Mouse (Mus musculus) spleen, postnatal 14 days (tissue): ENCODE measurements at regions not wholly inside any gene's neighbourhood (a gene's known extent, or its start where the extent isn't known, plus 50 kb on each side); places are given as distances from the start of the nearest gene placed in this dataset.
"Not testable (repeated sequence)": the region's sequence is repeated elsewhere in the genome, so short reads cannot be mapped to it uniquely, and the experiment has no call there.

Experiments
- DNase-seq, 2 experiments: peaks; one replicate each; pipeline ENCODE4 v3.0.0; 2021 to 2022; ENCODE audit warnings: low spot score in 2 of 2

GRCm38 (mm10) chr4:7234537-7234936 lies 1004.3 kb downstream of the Car8 start:
- not testable (repeated sequence) for DNase-seq

GRCm38 (mm10) chr4:7228980-7229379 lies 1009.9 kb downstream of the Car8 start:
- DNase-seq, result no peak

GRCm38 (mm10) chr4:7222922-7223321 lies 1015.9 kb downstream of the Car8 start:
- no peak for DNase-seq

GRCm38 (mm10) chr4:7220426-7220825 lies 1018.4 kb downstream of the Car8 start:
- no peak for DNase-seq

GRCm38 (mm10) chr4:7215048-7216030 lies 1023.5 kb downstream of the Car8 start:
- DNase-seq, result no peak

- no peak for DNase-seq
Measured at GRCm38 (mm10) chr4:7206987-7207386, 1031.9 kb downstream of the Car8 start.

- no peak for DNase-seq
Measured at GRCm38 (mm10) chr4:7201816-7202215, 1037.0 kb downstream of the Car8 start.

- no peak for DNase-seq
Measured at GRCm38 (mm10) chr4:7199941-7200340, 1038.9 kb downstream of the Car8 start.

GRCm38 (mm10) chr4:7199052-7199451 lies 1039.8 kb downstream of the Car8 start:
- no peak for DNase-seq

GRCm38 (mm10) chr4:7196570-7196969 lies 1042.3 kb downstream of the Car8 start:
- DNase-seq, result no peak

- no peak for DNase-seq
Measured at GRCm38 (mm10) chr4:7195619-7196018, 1043.2 kb downstream of the Car8 start.

- DNase-seq, result no peak
Measured at GRCm38 (mm10) chr4:7191912-7192311, 1046.9 kb downstream of the Car8 start.

GRCm38 (mm10) chr4:7191228-7191627 lies 1047.6 kb downstream of the Car8 start:
- DNase-seq, result no peak

GRCm38 (mm10) chr4:7175030-7175429 lies 1063.8 kb downstream of the Car8 start:
- no peak for DNase-seq

- no peak for DNase-seq
Measured at GRCm38 (mm10) chr4:7172528-7173306, 1066.1 kb downstream of the Car8 start.

GRCm38 (mm10) chr4:7171637-7172417 lies 1067.0 kb downstream of the Car8 start:
- DNase-seq, result no peak

GRCm38 (mm10) chr4:7161411-7161810 lies 1077.4 kb downstream of the Car8 start:
- no peak for DNase-seq

GRCm38 (mm10) chr4:7157883-7158282 lies 1081.0 kb downstream of the Car8 start:
- no peak for DNase-seq

GRCm38 (mm10) chr4:7154256-7154655 lies 1084.6 kb downstream of the Car8 start:
- DNase-seq, result no peak

- no peak for DNase-seq
Measured at GRCm38 (mm10) chr4:7153835-7154234, 1085.0 kb downstream of the Car8 start.

- no peak for DNase-seq
Measured at GRCm38 (mm10) chr4:7145756-7146155, 1093.1 kb downstream of the Car8 start.

GRCm38 (mm10) chr4:7144215-7144614 lies 1094.6 kb downstream of the Car8 start:
- no peak for DNase-seq
